Mouse (Mus musculus): Measurements from ENCODE around the gene C1galt1. TPM values are rescaled to one million over a fixed set of nuclear protein-coding genes. Genes with fewer than 3 reads are reported as not detected.

Gene C1galt1
- total RNA-seq (2021) = 10 to 100 TPM; 15.3 to 15.5 TPM

DNA sequence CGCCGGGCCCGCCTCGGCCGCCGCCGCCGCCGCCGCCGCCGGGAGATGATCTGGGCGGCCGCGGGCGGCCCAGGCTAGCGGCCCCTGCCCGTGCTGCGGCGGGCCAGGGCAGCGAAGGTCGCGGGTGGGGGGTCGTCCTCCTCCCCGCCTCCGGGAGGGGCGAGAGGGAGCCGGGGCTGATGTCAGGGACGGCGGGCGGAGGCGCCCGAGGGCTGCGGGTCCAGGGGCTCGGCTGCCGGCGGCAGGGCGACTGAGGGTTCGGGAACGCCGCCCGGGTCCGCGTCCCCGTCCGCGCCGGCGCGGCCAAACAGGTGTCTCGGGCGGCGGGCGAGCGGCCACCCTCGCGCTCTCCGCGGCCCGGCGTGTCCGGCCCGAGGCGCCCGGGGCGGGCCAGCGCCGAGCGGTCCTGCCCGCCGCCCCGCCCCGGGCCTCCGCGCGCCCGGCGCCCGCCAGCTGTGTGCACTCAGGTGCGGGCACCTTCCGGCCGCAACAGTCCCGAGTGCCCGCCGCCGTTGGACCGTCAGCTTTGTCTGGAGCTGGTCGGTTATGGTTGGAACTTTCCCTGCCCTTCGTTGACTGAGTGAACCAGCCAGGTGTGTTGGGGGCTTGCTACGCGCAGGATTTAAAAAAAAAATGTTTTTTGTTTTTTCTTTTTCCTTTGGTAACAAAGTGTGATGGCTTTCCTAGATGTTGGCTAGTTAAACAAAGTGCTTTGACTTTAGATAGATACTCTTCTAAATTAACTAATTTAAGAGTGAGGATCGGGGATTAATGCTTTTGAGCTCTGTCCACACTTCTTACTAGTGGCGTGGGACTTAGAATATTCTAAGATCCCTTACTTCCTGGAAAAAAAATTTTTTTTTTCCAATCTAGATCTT lies at the start of gene C1galt1:
Gene C1galt1 (plus strand): TSS at position 41 of the 878 bp plus-strand sequence.
- peak in 1 of 2 experiments; percentile 57 for DNase-seq
- intact Hi-C loops (cut with DNase I) = loop anchor here (5.0 to 10.0 kb wide), 4 partner anchors 113 to 410 kb away; partner anchors contain the start of genes Gm45062, Rpa3 and Umad1

DNA sequence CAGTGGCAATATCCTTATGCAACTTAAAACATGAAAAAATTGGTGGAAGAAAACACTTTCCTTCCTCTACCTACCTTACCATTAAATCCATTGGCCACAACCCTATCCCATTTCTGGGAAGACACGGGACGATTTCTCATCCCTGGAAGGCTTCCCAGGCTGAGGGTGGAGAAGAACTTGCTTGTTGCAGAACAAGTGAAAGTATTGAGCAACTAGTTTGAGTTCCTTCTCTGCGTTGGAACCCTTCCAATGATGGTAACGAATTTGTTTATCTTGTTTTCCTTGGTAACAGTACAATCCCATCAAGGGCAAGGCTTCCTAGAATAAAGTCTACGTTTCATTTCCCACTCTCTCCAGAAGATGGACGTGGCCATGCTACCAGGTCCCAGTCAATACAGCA lies 44.7 kb upstream of the C1galt1 start:
- intact Hi-C loops (cut with DNase I) = no loop called here
- DNase-seq = peak; percentile 55 to 63

DNA sequence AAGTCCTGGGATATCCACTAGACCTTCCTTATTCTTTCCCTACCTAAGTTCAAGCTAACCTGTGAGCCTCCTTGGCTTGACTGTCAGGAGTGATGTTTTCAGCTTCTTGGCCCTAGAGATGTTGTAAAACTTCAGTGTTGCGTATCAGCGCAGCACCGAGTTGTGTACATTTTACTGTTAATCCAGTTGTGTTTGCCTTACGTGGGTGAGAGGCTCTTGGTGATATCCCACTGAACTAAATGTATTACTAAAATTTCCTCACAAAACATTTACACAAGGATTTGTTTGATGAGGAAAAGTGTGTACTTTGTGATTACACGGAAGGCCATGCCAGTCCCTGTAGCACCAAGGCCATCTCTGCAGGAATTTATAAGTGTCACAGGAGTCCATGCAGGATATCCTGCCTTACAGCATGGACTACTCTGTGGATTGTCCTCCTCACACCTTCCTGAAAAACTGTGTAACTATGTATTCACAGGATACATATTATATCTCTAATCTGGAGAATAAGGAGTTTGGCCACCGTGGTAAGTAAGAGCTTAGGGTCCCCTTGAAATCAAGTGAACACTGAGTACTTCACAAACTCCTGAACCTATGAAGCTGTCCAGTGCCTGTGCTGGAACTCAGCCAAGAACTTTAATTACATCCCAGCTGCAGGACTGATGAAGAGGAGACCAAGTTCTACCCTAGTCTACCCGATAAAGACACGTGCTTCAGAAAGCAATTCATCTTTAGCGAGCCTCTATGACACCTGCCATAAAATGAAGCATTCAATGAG lies 40.7 kb upstream of the C1galt1 start:
- DNase-seq = no peak
- intact Hi-C loops (cut with DNase I) = no loop called here

DNA sequence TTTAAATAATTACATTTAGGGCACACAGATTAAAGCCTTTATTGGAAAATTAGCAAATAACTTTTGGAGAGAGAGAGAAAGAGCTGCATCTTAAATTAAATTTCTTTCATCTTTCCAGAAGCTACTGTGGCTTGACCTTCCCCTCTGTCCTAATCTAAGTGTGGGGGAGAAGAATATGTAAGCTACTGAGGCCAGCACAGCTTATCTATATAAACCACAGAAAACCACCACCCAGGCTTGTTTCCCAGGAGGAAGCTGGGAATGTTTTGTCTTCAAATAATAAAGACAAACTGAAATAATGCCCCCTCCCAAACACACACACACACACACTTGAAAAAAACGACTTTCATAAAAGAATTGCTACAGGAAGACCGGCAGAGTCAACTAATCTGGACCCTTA lies 30.5 kb upstream of the C1galt1 start:
- DNase-seq = no peak
- intact Hi-C loops (cut with DNase I) = no loop called here

DNA sequence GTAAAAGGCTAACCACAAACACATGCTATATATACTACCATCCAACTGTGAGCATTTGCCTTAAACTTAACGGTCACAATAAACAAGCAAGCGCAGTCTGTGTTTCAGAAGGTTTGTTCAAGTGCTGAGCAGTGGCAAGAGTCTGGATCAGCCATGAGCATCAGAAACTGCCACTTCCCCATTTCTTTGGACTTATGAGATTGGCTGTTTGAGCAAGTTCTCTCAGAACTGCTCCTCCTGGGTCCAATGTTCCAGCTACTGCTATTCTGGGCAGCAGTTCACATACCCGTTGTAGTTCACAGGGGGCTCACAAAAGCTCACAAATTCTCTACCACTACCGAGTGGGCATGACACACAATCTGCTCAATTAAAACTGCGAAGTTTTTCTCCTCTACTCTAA lies 28.4 kb upstream of the C1galt1 start:
- intact Hi-C loops (cut with DNase I) = no loop called here
- no peak for DNase-seq

DNA sequence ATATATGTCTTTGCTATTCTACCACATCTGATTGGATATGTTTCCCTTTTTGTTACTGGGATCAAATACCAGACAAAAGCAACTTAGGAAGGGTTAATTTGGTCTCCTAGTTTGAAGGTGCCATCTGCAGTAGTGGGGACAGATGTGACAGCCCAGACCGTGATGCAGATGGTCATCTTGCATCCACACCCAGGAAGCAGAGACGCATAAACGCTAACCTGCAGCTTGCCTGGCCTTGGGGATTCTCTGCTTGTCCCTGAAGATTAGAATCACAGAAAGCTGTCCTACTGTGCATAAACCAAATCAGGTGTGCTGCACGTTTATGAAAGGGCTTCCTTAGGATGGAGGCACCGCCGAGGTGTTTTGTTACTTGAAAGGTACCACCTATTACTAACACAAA lies 22.0 kb upstream of the C1galt1 start:
- intact Hi-C loops (cut with DNase I) = no loop called here

DNA sequence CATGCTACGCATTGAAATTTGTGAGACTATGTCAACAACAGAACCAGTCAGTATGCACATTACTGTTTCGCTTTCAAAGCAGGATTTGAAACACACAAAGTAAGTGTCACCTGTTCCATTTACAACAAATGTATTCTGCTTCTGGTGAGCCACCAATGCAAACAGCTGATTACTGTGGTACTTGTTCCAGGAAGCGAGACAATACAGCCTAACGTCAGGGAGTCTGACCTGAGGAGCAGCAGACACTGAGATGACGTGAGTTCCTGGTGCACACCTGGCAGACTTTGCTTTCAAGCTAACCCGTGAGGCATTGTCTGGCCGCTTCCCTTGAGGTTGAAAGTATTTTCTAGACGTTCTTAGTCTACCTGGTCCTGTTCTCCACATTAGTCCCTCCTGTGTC lies 13.8 kb upstream of the C1galt1 start:
- no peak for DNase-seq
- intact Hi-C loops (cut with DNase I) = no loop called here

More for the DNA sequence above, 22.0 kb upstream of the C1galt1 start:
- DNase-seq = no peak

DNA sequence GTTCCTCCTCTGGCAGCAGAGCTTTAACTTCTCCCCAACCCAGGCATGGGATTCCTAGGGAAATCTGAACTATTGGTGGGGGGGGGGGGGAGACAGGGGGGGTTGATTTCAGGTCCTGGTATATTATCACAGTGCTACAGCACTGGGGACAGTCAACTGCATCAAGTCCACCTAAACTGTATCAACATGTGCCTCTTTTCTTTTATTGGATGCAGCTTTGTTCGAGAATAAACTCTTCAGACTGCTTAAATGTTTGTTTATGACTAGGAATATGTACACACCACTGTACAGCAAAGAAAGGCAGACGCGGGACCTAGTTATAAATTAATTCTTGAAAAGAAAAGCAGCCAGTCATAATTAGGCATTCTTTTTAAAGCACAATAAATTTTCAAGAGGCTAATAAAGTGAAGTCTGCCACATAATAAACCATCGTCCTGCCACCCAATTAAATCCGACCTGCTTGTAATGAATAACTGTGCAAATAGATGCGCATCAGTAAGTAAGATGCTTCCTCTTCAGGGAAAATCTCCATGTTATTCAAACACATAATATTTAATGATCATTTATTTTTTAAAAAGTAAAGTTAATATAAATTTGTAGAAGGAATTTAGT lies 12.0 kb upstream of the C1galt1 start:
- no peak for DNase-seq
- intact Hi-C loops (cut with DNase I) = no loop called here

DNA sequence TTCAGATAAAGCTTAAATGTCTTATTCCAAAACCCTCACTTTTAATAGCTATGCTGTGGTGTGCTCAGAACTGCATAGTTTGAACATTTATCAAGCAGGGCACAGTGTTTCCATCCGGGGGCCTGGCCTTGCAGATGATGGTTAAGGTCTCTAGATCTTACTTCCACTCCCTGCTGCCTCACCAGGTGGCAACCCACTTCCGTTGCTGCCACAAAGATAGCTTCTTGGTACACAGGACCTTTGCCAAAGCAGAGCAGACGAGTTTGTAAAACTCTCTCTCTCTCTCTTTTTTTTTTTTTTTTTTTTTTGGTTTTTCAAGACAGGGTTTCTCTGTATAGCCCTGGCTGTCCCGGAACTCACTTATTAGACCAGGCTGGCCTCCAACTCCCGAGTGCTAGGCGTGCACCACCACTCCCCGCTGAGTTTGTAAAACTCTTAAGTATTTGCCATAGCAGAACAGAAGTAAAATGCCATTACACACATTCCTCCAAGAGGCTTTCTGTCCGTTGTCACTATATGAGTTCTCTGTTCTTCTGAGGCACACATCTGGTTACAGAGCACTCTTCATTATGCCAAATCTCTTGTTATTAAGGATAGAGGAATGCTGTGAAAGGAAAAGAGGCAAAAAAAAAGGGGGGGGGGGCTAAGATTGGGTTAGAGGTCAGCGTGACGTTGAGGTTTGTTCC lies 773 bp upstream of the C1galt1 start:
- no peak for DNase-seq
- intact Hi-C loops (cut with DNase I) = loop anchor here (10.0 kb wide), 2 partner anchors 341 to 411 kb away; partner anchors contain the start of genes Gm45062, Rpa3 and Umad1

DNA sequence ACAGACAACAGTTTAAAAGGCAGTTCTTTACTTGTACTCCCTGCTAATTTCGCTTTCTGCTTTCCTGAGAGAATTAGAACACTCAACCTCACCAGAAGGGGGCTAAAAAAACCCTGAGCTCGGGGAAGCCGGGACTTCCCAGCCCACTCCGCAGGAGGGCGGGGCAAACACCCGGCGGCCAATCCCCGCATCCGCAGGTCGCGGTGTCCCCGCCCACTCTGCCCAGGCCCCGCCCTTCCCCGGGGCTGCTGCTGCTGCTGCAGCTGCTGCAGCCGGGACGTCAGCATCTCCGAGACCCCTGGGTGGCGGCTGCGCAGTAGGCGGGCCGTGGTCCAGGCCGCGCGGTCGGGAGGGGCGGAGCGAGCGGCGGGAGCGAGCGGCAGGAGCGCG lies 235 bp upstream of the C1galt1 start:
- peak; percentile 98 to 99 for DNase-seq
- intact Hi-C loops (cut with DNase I) = loop anchor here (10.0 kb wide), 2 partner anchors 340 to 410 kb away; partner anchors contain the start of genes Gm45062, Rpa3 and Umad1

DNA sequence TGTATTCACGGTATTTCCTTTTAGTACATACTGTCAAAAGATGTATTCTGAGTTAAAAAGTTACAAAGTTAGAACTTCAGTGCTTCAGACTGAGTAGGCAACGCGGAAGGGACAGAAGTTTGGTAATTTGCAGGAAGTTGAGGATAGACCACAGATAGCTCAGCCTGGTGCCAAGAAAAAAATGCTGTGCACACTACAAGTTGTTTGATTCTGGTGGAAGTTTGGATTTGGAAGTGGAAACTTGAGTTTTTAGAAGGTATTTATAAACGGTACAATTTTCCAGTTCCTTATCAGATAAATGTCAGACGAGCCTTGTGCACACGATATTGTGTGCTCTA lies 1.0 kb downstream of the C1galt1 start:
- intact Hi-C loops (cut with DNase I) = loop anchor here (5.0 to 10.0 kb wide), 4 partner anchors 113 to 409 kb away; partner anchors contain the start of genes Gm45062, Rpa3 and Umad1
- DNase-seq = no peak

DNA sequence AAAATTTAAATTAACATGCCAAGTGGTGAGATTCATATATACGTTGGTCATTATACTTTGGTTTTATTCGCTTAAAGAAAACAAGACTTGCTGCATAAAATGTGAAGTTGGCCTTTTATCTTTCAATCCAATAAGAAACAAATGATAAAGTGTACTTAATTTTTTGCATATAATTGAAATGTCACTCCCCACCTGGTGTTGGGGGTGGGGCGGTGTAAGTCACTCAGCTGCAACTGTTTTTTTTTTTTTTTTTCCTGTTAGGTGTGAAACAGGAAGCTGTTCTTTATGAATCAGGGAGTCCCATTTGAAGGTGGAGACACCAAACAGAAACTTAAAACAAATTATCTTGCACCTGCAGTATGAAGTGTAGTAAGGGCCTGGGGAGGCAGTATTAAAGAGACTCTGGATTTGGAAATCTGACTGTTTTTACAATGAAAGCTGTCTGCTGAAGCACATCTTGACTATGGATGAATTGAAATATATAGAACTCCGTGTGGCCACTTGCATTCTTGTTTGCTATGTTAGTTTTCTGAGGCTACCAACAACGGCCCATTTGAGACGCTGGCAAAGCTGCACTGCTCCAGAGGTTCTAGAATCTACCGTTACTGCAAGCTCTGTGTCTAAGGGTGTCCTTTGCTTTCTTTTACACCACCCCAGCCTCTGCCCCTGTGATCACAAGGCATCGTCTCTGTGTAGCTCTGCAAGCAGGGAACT lies 2.2 kb downstream of the C1galt1 start:
- intact Hi-C loops (cut with DNase I) = loop anchor here (5.0 to 10.0 kb wide), 4 partner anchors 115 to 408 kb away; partner anchors contain the start of genes Gm45062, Rpa3 and Umad1

DNA sequence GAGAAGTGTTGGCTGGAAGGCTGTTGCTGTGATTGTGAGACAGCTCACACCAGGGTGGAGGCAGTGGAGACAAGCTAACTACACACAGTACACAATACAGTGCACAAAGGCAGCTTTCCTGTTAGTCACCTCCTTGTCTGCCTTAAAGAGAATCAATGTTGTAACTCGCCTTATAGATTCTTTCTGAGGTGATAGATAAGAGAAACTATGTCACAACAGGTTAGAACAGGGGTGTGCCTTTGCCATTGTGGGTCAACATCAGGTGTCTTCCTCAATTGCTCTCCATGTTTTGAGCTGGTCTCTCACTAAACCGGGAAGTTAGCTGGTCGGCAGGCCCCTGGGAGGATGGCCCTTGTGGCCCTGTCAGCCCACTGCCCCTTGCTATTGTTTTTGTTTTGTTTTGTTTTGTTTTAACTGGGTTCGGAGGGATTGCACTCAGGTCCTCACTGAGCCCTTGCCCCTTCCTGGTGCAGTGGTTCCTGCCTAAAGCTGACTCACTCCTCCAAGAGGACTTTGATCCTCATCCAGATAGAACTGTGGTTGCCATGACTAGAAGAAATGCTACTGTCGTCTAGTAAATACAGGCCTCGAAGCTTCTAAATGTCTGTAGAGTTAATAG lies 3.4 kb downstream of the C1galt1 start:
- DNase-seq = no peak
- intact Hi-C loops (cut with DNase I) = loop anchor here (5.0 to 10.0 kb wide), 4 partner anchors 116 to 407 kb away; partner anchors contain the start of genes Gm45062, Rpa3 and Umad1

More for the DNA sequence above, 2.2 kb downstream of the C1galt1 start:
- DNase-seq = no peak

DNA sequence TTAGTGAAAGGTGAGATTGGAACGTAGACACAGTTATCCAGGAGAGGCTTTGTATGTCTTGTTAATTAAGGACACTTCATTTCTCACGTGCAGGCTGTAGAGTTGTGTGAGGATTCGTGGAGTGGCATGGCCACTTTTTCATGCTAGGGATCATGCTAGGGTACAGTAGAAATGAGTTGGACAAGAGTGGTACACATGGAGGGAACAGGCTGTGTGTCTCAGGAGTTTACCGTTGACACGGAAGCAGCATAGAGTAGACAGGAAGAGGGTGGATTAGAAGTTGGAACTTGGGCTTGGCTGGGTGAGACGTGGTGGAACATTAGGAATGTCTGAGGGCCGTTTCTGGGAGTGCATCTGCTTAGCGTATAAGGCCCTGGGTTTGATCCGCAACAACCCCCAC lies 4.1 kb downstream of the C1galt1 start:
- intact Hi-C loops (cut with DNase I) = loop anchor here (5.0 to 10.0 kb wide), 4 partner anchors 116 to 406 kb away; partner anchors contain the start of genes Gm45062, Rpa3 and Umad1

DNA sequence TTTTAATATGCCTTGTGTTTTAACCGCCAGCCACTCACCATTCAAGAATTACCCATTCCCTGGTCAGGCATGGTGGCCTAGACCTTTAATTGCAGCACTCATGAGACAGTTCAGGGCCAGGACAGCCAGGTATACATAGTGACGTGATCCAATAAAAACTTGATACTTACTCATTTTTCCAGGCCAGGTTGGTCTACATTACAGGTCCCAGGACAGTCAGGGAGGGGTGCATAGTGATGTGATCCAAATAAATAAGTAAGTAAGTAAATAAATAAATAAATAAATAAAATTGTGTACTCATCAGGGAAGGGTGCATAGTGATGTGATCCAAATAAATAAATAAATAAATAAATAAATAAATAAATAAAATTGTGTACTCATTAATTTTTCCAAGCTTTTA lies 6.4 kb downstream of the C1galt1 start:
- no peak for DNase-seq
- intact Hi-C loops (cut with DNase I) = no loop called here

More for the DNA sequence above, 4.1 kb downstream of the C1galt1 start:
- DNase-seq = no peak

DNA sequence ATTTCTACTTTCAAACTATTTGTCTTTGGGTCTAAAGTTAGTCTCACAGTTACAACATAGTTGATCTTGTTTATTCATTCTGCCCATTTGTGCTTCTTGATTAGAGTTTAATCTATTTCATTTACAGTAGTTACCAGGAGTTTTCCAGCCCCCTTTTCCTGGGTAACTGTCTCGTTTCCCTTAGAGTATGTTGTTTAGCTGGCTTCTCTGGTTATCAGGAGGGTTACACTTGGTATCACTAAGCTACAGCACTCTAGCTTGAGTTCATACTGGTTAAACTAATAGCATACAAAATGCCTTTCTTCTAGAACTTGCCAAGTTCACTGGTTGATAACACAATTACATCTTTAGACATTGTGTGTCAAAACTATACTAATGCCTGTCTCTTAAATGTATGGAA lies 8.3 kb downstream of the C1galt1 start:
- intact Hi-C loops (cut with DNase I) = no loop called here
- no peak for DNase-seq

DNA sequence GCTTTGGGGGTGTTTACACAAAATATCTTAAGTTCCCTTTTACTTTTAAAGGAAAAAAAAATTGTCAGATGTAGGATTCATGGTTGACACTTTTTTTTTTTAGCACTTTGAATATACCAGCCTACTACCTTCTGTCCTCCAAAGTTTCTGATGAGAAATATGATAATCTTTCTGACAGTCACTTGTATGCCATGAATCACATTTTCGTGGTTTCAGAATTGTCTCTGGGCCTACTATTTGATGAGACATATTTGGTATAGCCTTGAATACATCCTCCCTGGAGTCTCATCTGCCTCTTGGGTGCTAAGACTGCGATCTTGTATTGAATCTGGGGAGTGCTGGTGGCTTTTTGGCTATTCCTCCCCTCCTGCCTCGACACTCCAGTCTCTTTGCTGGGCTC lies 8.8 kb downstream of the C1galt1 start:
- intact Hi-C loops (cut with DNase I) = no loop called here

DNA sequence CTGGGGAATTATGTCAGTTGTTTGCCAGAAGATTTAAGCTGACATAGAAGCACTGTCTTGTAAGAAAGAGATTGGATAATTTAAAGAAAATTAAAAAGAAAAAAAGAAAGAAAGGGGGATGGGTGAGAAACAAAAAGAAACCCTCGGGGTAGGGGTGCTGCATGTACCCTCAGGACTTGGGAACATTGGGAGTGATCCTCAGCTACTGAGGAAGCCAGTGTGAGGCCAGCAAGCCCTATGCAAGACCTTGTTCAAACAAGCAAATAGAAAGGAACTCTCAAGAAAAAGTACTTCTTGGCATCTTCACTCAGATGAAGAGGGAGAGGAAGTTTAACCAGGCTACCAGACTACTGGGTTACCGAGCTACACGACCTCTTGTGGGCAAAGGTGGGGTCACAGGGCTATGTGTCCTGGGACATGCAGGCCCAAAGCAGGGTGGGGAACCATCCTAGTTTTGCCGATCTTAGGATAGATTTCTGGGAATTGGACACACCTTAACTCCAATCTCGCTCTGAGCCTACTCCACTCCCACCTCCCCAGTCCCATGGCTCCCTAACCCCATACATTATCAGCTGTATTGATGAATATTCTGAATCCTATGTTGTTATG lies 12.1 kb downstream of the C1galt1 start:
- DNase-seq = no peak

More for the DNA sequence above, 8.8 kb downstream of the C1galt1 start:
- no peak for DNase-seq

More for the DNA sequence above, 12.1 kb downstream of the C1galt1 start:
- intact Hi-C loops (cut with DNase I) = no loop called here
